Mouse (Mus musculus): ENCODE measurements around the gene Dlg2.

DNA sequence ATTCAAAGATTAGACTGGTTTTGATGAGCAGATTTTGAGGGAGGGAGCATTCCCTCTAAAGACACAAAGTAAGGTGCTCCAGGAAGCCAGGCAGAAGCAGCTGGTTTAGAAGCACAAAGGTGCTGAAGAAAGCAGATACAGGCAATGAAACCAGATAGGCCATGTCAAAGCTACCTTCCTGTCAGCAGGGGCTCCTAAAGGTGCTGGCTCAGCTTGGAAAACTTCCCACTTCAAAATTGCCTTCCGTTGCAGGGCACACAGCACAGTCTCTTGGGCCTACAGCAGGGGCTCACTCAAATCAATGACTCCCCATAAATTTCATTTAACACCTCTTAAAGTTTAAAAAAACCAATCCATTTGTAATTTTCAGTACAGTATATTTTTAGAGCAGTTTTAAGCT is 1843.0 kb downstream of the Dlg2 start:
- TF ChIP-seq GATA1 (IDR thresholded peaks at IDR 0.05; ENCODE audit: borderline replicate concordance, low read length): no peak
- no peak for TF ChIP-seq FLI1 (IDR thresholded peaks at IDR 0.05; ENCODE audit: low read length)
